Mouse (Mus musculus): ENCODE measurements around the gene Apeh. TPM values are rescaled to one million over a fixed set of nuclear protein-coding genes. Genes with fewer than 3 reads are reported as not detected.
A peak's percentile ranks its signal among the peaks of the same experiment; 100 is the strongest.

Apeh gene
- polyA plus RNA-seq, 1 experiment from 2014 or later: 35.4 TPM

DNA sequence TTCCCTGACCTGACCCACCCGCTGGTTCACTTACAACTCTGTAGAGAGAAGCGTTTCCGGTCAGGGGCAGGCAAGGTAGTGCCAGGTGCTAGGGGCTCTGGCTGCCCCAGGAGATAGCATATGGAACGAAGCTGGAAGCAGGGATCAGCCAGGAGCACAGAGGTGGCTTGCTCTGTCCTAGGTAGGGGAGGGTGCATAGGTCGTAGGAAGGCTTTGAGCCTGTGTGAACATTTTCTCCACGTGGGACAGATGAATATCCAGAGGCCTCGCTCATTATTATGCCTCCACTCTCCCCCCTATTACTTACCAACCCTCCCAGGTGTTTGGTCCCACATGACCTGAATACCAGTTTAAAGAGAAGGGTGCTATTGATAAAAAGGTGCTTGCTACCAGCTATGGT lies 42.0 kb downstream of the Apeh start:
- no peak overlapping the region for H3K9ac ChIP-seq (ENCODE audit: low read length)

DNA sequence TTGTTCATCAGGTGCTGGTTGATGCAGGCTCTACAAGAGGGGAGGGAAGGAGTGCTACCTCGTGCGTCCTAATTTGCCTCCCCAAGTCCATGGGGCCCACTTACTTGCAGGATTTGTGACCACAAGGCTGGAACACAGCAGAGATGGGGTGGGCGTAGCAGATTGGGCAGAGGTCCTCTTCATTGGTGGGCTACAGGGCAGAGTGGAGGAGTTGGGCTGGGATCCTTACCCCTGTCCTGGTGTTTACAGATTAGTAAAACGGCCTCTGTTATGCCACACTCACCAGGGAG lies 42.5 kb downstream of the Apeh start:
- no peaks in the 10 kb centered on the region for H3K9me3 ChIP-seq (ENCODE audit: control insufficient read depth, low read length)
- 0 out of 2 replicates have a peak, but pooled peaks cover 4% of the 10 kb centered on the region for H3K4me1 ChIP-seq (replicated peaks; ENCODE audit: control insufficient read depth, insufficient read depth)
- H3K27ac ChIP-seq (replicated peaks): no peak overlapping the region
- no peak overlapping the region for H3K4me3 ChIP-seq (ENCODE audit: low read depth, low read length)
- H3K9ac ChIP-seq (ENCODE audit: low read length): 0 out of 2 replicates have a peak overlapping the region, but pooled peaks have one; percentile 23
- no peak overlapping the region for H3K4me2 ChIP-seq (replicated peaks; ENCODE audit: low read depth)
- ATAC-seq (ENCODE audit: low FRiP score, low TSS enrichment) (no peak), DNase-seq (ENCODE audit: low spot score) (no peak)
- no peaks in the 10 kb centered on the region for H3K27me3 ChIP-seq (ENCODE audit: control insufficient read depth, insufficient read depth, low read length)
- WGBS: 87% methylated on average over 4 of the region's 4 CpGs
- H3K36me3 ChIP-seq (ENCODE audit: control insufficient read depth, insufficient read depth, low read length): peaks cover 11% of the 10 kb centered on the region; the same call in 1 of the 2 replicates
- no peak for TF ChIP-seq EP300 (optimal IDR thresholded peaks at IDR 0.05)
- no peak for TF ChIP-seq CTCF (IDR thresholded peaks at IDR 0.05; ENCODE audit: low read depth)

More for the DNA sequence above, 42.0 kb downstream of the Apeh start:
- no peaks in the 10 kb centered on the region for H3K27me3 ChIP-seq (ENCODE audit: control insufficient read depth, insufficient read depth, low read length)
- TF ChIP-seq CTCF (IDR thresholded peaks at IDR 0.05; ENCODE audit: low read depth): no peak
- no peak for TF ChIP-seq EP300 (optimal IDR thresholded peaks at IDR 0.05)
- 69% methylated on average over 7 of the region's 7 CpGs for WGBS
- peaks cover 12% of the 10 kb centered on the region; the same call in 1 of the 2 replicates for H3K36me3 ChIP-seq (ENCODE audit: control insufficient read depth, insufficient read depth, low read length)
- peak overlapping the region; percentile 40 for H3K27ac ChIP-seq (replicated peaks)
- H3K4me3 ChIP-seq (ENCODE audit: low read depth, low read length): no peak overlapping the region
- H3K4me1 ChIP-seq (replicated peaks; ENCODE audit: control insufficient read depth, insufficient read depth): 0 out of 2 replicates have a peak, but pooled peaks cover 4% of the 10 kb centered on the region
- no peak overlapping the region for H3K4me2 ChIP-seq (replicated peaks; ENCODE audit: low read depth)
- ATAC-seq (ENCODE audit: low FRiP score, low TSS enrichment): no peak
- no peaks in the 10 kb centered on the region for H3K9me3 ChIP-seq (ENCODE audit: control insufficient read depth, low read length)
- DNase-seq (ENCODE audit: low spot score): no peak

DNA sequence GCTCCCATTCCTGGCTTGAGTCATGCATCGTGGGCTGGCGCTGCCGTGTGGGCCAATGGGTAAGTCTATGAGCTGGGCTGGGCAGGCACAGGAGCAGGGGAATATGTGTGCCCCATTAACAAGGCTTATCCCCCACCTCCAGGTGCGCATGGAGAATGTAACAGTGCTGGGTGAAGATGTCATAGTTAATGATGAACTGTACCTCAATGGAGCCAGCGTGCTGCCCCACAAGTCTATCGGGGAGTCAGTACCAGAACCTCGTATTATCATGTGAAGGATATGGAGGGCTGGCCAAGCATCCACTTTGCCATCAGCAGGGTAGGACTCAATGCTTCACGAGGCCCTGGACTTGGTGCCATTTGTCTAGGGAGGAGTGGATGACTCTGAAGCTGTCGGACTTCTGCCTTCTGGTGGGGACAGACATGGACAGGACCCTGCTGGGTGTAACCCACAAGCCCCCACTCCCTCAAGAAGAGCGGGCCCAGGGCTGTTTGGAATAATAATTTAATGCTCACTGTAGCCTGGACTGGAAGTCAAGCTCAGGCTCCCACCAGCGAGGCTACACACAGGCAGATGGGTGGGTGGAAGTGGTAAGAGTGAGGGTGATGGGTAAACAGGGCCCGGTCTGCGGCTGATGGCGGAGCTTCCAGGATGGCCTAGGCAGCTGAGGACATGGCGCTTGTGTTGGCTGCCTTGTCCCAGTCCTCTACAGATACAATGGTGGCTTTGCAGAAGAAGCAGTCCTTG lies 43.0 kb downstream of the Apeh start:
- no peak overlapping the region for H3K9ac ChIP-seq (ENCODE audit: low read length)
- peaks cover 14% of the 10 kb centered on the region; the same call in 1 of the 2 replicates for H3K36me3 ChIP-seq (ENCODE audit: control insufficient read depth, insufficient read depth, low read length)
- no peak overlapping the region for H3K4me3 ChIP-seq (ENCODE audit: low read depth, low read length)
- 92% methylated on average over 15 of the region's 15 CpGs for WGBS
- 0 out of 2 replicates have a peak, but pooled peaks cover 4% of the 10 kb centered on the region for H3K4me1 ChIP-seq (replicated peaks; ENCODE audit: control insufficient read depth, insufficient read depth)
- H3K9me3 ChIP-seq (ENCODE audit: control insufficient read depth, low read length): no peaks in the 10 kb centered on the region
- no peak overlapping the region for H3K27ac ChIP-seq (replicated peaks)
- ATAC-seq (ENCODE audit: low FRiP score, low TSS enrichment) (no peak), DNase-seq (ENCODE audit: low spot score) (no peak)
- no peak overlapping the region for H3K4me2 ChIP-seq (replicated peaks; ENCODE audit: low read depth)
- no peak for TF ChIP-seq EP300 (optimal IDR thresholded peaks at IDR 0.05)
- no peak for TF ChIP-seq CTCF (IDR thresholded peaks at IDR 0.05; ENCODE audit: low read depth)
- no peaks in the 10 kb centered on the region for H3K27me3 ChIP-seq (ENCODE audit: control insufficient read depth, insufficient read depth, low read length)

DNA sequence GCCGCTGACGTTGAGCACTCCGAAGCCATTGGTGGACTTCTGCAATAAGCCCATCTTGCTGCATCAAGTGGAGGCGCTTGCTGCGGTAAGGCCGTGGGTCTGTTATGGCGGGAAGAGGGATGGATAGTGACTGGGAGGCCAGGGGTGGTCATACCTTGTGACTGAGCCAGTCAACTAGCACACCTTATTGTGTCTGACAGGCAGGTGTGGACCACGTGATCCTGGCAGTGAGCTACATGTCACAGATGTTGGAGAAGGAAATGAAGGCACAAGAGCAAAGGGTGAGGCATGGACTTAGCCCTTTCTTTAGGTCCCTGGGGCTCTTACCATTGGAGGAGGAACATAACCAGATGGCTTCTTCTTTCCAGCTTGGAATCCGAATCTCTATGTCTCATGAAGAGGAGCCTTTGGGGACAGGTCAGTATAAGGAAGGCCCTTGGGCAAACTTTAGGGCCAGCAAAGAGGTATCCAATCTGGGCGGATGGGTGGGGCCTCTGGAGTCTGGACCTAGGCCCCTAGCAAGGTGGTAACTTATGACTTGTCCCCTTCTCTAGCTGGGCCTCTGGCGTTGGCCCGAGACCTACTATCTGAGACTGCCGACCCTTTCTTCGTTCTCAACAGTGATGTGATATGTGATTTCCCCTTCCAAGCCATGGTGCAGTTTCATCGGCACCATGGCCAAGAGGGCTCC lies 44.7 kb downstream of the Apeh start:
- Histone ChIP-seq H3K36me3 (ENCODE audit: control insufficient read depth, insufficient read depth, low read length) (peaks cover 23% of the 10 kb centered on the region), H3K9me3 (ENCODE audit: control insufficient read depth, low read length) (no peaks in the 10 kb centered on the region), H3K4me3 (ENCODE audit: low read depth, low read length) (peak overlapping the region; percentile 79), H3K27ac (replicated peaks) (peak overlapping the region; percentile 92), H3K4me2 (replicated peaks; ENCODE audit: low read depth) (peak overlapping the region; percentile 79), H3K4me1 (replicated peaks; ENCODE audit: control insufficient read depth, insufficient read depth) (0 out of 2 replicates have a peak, but pooled peaks cover 4% of the 10 kb centered on the region), H3K9ac (ENCODE audit: low read length) (peak overlapping the region; percentile 79), H3K27me3 (ENCODE audit: control insufficient read depth, insufficient read depth, low read length) (no peaks in the 10 kb centered on the region)
- peak; percentile 51 for ATAC-seq (ENCODE audit: low FRiP score, low TSS enrichment)
- TF ChIP-seq EP300 (optimal IDR thresholded peaks at IDR 0.05): no peak
- no peak for TF ChIP-seq CTCF (IDR thresholded peaks at IDR 0.05; ENCODE audit: low read depth)
- DNase-seq (ENCODE audit: low spot score): peak; percentile 73
- whole genome bisulfite sequencing: 36% methylated on average over 15 of the region's 15 CpGs

DNA sequence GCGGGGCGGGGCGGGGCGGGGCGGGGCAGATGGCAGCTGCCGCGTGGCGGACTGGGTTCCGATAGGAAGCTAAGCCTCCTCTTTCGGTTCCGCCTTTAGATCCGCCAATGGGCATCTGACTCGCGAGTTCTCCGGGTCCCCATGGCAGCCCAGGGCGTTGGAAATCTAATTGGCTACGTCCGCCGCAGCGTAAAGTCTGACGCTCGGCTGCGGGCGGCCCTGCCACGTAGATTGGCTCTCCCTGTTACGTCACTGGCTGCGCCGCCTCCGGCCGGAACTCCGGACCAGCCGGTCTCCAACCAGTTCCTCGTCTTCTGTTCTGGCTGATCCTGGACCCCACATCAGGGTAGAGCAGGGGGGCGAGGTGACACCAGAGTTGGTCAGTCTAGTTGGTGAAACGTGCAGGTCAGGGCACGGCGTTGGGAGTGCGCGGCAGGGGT lies 45.4 kb downstream of the Apeh start, which contains the start of gene Gmppb:
Gene Gmppb (plus strand): TSS at position 227 of the 440 bp plus-strand sequence.
- ATAC-seq (ENCODE audit: low FRiP score, low TSS enrichment) (peak; percentile 94), DNase-seq (ENCODE audit: low spot score) (peak; percentile 98)
- Histone ChIP-seq H3K9ac (ENCODE audit: low read length) (peak within 1 kb of the TSS; percentile 79), H3K27me3 (ENCODE audit: control insufficient read depth, insufficient read depth, low read length) (no peaks in the 10 kb centered on the region), H3K4me2 (replicated peaks; ENCODE audit: low read depth) (peak within 1 kb of the TSS; percentile 79), H3K27ac (replicated peaks) (peak within 1 kb of the TSS; percentile 92), H3K36me3 (ENCODE audit: control insufficient read depth, insufficient read depth, low read length) (peaks cover 25% of the 10 kb centered on the region), H3K4me3 (ENCODE audit: low read depth, low read length) (peak within 1 kb of the TSS; percentile 79), H3K4me1 (replicated peaks; ENCODE audit: control insufficient read depth, insufficient read depth) (0 out of 2 replicates have a peak, but pooled peaks cover 4% of the 10 kb centered on the region), H3K9me3 (ENCODE audit: control insufficient read depth, low read length) (no peaks in the 10 kb centered on the region)
- WGBS: under 1% methylated on average over 30 of the region's 39 CpGs
- no peak for TF ChIP-seq CTCF (IDR thresholded peaks at IDR 0.05; ENCODE audit: low read depth)
- TF ChIP-seq EP300 (optimal IDR thresholded peaks at IDR 0.05): peak; percentile 31

Measured in stomach, postnatal 0 days (tissue).